Mouse (Mus musculus): ENCODE data around the gene Smad3.
A peak's percentile ranks its signal among the peaks of the same experiment; 100 is the strongest.

Gene Smad3

GRCm38 (mm10) chr9:63718735-63719358, 38.9 kb downstream of the Smad3 start:
- DNase-seq, result no peak

DNA sequence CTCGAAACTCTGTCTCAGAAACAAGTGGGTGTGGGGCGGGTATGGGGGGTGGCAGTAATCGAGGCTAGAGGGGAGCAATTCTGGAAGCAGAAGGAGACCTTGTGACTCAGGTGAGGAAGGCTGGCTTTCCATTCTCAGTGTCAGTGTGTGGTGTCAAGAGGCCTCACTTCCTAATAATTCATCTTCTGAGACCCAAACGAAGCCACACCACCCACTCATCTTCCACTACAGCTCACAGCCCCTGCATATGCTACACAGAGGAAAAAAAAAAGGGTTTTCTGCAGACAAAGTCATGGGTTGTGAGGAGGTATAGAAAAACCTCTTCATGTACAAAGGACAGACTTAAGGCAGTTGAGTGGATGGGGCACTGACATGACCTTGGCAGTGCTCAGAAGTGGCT, 39.6 kb downstream of the Smad3 start:
- DNase-seq, result no peak

- DNase-seq, result no peak
Observed at GRCm38 (mm10) chr9:63717474-63718005, 40.3 kb downstream of the Smad3 start.

DNA sequence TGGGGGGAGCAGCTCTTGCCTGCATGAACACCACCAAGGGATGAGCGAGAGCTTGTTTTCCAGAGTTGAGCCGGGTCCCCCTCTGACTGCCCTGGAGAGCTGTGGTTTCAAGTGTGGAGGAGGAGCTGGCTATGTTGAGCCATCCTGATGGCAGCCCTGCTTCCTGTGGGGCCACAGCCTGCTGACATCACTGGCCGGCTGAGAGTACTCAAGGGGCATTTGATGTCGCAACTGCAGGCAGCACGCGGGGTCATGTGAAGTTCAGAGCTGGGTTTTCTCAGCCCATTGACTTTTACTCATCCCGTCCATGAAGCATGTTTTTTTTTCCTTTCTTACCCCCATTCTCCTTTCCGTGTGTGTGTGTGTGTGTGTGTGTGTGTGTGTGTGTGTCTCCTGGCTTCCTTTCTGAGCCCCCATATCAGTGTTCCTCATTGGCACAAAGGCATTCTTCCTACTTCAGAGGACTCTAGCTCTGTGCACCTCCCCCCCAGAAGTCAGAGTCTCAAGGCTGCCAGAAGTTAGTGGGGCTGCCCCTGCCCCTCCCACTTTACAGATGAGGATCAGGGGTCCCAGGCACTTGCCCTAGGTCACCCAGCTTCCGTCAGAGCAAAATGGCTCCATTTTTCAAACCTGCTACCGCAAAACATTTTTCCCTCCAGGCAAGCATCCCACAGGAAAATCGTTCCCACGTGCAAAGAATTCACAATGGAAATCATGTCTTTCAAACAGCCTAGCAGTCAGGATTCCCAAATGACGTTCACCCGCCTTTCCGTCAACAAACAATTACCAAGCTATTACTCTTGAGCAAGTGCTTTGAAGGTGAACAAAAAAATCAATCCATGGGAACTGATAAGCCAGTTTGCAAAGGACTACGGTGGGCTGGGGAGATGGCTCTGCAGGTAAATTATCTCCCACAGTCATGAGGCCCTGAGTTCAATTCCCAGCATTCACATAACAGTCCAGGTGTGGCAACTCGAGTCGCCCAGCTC, 41.4 kb downstream of the Smad3 start:
- no peak for DNase-seq

- no peak for DNase-seq
Observed at GRCm38 (mm10) chr9:63714572-63714971, 43.2 kb downstream of the Smad3 start.

GRCm38 (mm10) chr9:63712838-63713237, 45.0 kb downstream of the Smad3 start:
- peak; percentile 15 to 17 for DNase-seq

GRCm38 (mm10) chr9:63711580-63712230, 46.1 kb downstream of the Smad3 start:
- no peak for DNase-seq

DNA sequence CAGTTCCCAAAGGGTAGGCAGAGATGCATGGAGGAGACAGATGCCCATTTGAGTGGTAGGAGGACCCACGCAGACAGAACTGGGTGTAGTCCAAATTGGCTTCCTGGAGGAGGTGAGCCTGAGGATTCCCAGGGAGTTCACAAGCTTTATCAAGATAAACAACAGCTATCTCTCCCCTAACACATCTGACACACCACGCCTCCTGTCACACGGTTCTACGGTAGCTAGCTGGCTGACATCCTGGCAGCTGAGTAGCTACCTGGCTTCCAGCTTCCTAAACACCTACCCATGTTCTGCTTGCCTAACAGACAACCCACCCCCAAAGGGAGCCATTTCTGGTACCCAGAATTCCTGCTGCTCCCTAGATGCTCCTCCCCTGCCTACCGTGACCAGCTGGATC, 47.9 kb downstream of the Smad3 start:
- DNase-seq, result no peak

DNA sequence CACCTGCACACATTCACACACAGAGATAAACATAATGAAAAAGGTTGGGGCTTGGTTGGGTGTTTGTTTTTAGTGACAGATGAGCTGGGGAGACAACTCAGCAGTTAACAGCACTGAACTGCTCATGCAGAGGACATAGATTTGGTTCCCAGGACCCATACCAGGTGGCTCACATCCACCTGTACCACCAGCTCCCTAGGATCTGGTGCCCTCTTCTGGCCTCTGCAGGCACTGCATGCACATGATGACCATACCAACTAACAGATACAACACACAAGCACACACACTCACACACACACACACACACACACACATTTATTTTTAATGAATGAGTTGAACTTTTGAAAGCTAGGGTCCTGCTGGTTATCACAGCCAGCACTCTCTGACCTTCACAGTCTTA, 48.5 kb downstream of the Smad3 start:
- DNase-seq, result no peak

GRCm38 (mm10) chr9:63707816-63708588, 49.8 kb downstream of the Smad3 start:
- DNase-seq, result no peak

GRCm38 (mm10) chr9:63706152-63706733, 51.6 kb downstream of the Smad3 start:
- DNase-seq, result peak; percentile 34 to 48

GRCm38 (mm10) chr9:63704979-63705751, 52.6 kb downstream of the Smad3 start:
- DNase-seq, result no peak

GRCm38 (mm10) chr9:63704131-63704530, 53.7 kb downstream of the Smad3 start:
- DNase-seq, result no peak

- no peak for DNase-seq
Observed at GRCm38 (mm10) chr9:63703236-63703785, 54.5 kb downstream of the Smad3 start.

GRCm38 (mm10) chr9:63702502-63703013, 55.2 kb downstream of the Smad3 start:
- DNase-seq, result no peak

DNA sequence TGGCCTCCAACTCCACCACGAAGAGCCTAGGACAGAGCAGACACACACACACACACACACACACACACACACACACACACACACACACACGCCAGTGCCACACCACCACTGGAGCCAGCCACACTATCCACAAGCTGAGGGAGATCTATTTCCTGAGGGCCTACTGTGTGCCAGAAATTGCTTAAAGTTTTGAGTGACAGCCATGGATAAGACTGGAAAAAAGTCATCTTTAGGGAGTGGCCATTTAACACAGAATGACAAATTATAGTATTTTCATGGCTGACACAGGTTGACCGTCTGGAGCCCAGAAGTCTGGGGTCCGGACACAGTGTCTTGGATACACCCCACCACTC, 55.9 kb downstream of the Smad3 start:
- no peak for DNase-seq

- no peak for DNase-seq
Observed at GRCm38 (mm10) chr9:63701258-63701956, 56.4 kb downstream of the Smad3 start.

DNA sequence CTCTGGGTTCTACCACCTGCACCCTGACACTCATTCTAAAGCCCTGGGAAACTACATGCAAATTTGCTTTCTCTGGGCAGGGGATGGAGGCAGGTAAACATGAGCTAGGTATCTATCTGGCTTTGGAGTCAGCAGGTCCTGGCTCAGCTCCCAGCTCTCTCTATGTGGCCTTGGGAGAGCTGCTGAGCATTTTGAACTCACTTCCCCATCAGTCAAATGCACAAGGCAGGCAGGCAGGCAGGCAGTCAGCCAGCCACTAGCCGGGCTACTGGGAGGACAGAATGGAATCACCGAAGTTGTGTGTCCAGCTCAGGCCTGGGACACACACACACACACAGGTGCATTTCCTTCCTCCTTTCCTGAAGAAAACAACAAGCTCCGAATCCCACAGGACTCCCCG, 58.6 kb downstream of the Smad3 start:
- DNase-seq, result peak; percentile 37 to 47

GRCm38 (mm10) chr9:63698320-63699045, 59.3 kb downstream of the Smad3 start:
- no peak for DNase-seq
